Mouse (Mus musculus) embryonic facial prominence, embryonic 13.5 days (tissue): Measurements from ENCODE around the gene Myh9. TPM values are rescaled to one million over a fixed set of nuclear protein-coding genes. Genes with fewer than 3 reads are reported as not detected.
A peak's percentile ranks its signal among the peaks of the same experiment; 100 is the strongest.

Source experiments
- ATAC-seq: fragments of 200-750 bp; cut with Nextera tagmentation; 2 replicates; pipeline ENCODE4 v1.8.0; 2017; ENCODE audit warnings: low read depth; ENCODE audit not compliant: insufficient number of reproducible peaks, insufficient read depth, low FRiP score, low TSS enrichment
- H3K27ac ChIP-seq: fragments of 300-500 bp; sonication (generic); 2 replicates; pipeline ENCODE4 v1.5.1; 2015; ENCODE audit warnings: moderate library complexity, mild to moderate bottlenecking, inconsistent platforms
- H3K27me3 ChIP-seq: fragments of 300-500 bp; sonication (generic); 2 replicates; pipeline ENCODE4 v1.6.1; 2015; ENCODE audit warnings: mild to moderate bottlenecking, inconsistent platforms
- H3K36me3 ChIP-seq: fragments of 300-500 bp; sonication (generic); 2 replicates; pipeline ENCODE4 v1.6.1; 2015; ENCODE audit warnings: mild to moderate bottlenecking, inconsistent platforms
- H3K4me1 ChIP-seq: fragments of 300-500 bp; sonication (generic); 2 replicates; pipeline ENCODE4 v1.6.1; 2015; ENCODE audit warnings: inconsistent platforms
- H3K4me2 ChIP-seq: fragments of 300-500 bp; sonication (generic); 2 replicates; pipeline ENCODE4 v1.6.1; 2015; ENCODE audit warnings: moderate library complexity, mild to moderate bottlenecking, inconsistent platforms
- H3K4me3 ChIP-seq: fragments of 300-500 bp; sonication (generic); 2 replicates; pipeline ENCODE4 v1.5.1; 2015; ENCODE audit warnings: mild to moderate bottlenecking, inconsistent platforms
- H3K9ac ChIP-seq: fragments of 300-500 bp; sonication (generic); 2 replicates; pipeline ENCODE4 v1.6.1; 2015; ENCODE audit warnings: mild to moderate bottlenecking, inconsistent platforms
- H3K9me3 ChIP-seq: fragments of 300-500 bp; sonication (generic); 2 replicates; pipeline ENCODE4 v1.6.1; 2016; ENCODE audit warnings: inconsistent platforms
- WGBS: fragments of 180-500 bp; shearing (Covaris S2); methylation state at CpG from one replicate; pipeline ENCODE4 v1.1.7; 2015; ENCODE audit warnings: mixed read lengths; 5-methylcytosine and 5-hydroxymethylcytosine counted together
- polyA plus RNA-seq: library from polyadenylated mRNA; unstranded; fragments of >200 nt; fragmentation: Nextera tagmentation; extraction: Ambion mirVana; gene quantifications from 2 replicates; pipeline ENCODE4 v1.2.1, GENCODE M21; 2015

Gene Myh9
- polyA plus RNA-seq, 1 experiment from 2014 or later = 36.2 TPM

GRCm38 (mm10) chr15:77831754-77832457 is 10.1 kb downstream of the Myh9 start:
- Histone ChIP-seq H3K27me3 (no peaks in the 10 kb centered on the region), H3K4me1 (peaks cover 47% of the 10 kb centered on the region), H3K4me3 (no peak overlapping the region), H3K4me2 (no peak overlapping the region; the same call in 1 of the 2 replicates), H3K36me3 (no peaks in the 10 kb centered on the region), H3K27ac (peak overlapping the region; percentile 52), H3K9me3 (no peaks in the 10 kb centered on the region), H3K9ac (no peak overlapping the region)
- no peak for ATAC-seq
- 80% methylated on average over 8 of the region's 8 CpGs for WGBS

GRCm38 (mm10) chr15:77831138-77831579 is 10.8 kb downstream of the Myh9 start:
- Histone ChIP-seq H3K9ac (no peak overlapping the region), H3K4me3 (no peak overlapping the region), H3K27me3 (no peaks in the 10 kb centered on the region), H3K4me1 (peaks cover 42% of the 10 kb centered on the region), H3K27ac (peak overlapping the region; percentile 52), H3K9me3 (no peaks in the 10 kb centered on the region), H3K4me2 (no peak overlapping the region; the same call in 1 of the 2 replicates), H3K36me3 (no peaks in the 10 kb centered on the region)
- peak; percentile 62; the same call in 1 of the 2 replicates for ATAC-seq
- WGBS = 75% methylated on average over 2 of the region's 2 CpGs

- Histone ChIP-seq H3K9me3 (no peaks in the 10 kb centered on the region), H3K27me3 (no peaks in the 10 kb centered on the region), H3K27ac (peak overlapping the region; percentile 52), H3K36me3 (no peaks in the 10 kb centered on the region), H3K4me2 (no peak overlapping the region), H3K4me1 (peaks cover 36% of the 10 kb centered on the region), H3K4me3 (no peak overlapping the region), H3K9ac (no peak overlapping the region)
- WGBS = 81% methylated on average over 5 of the region's 5 CpGs
- 0 out of 2 replicates have a peak, but pooled peaks have one; percentile 38 for ATAC-seq
Observed at GRCm38 (mm10) chr15:77830481-77831137, 11.4 kb downstream of the Myh9 start.

GRCm38 (mm10) chr15:77829542-77829941 is 12.4 kb downstream of the Myh9 start:
- Histone ChIP-seq H3K27ac (0 out of 2 replicates have a peak overlapping the region, but pooled peaks have one; percentile 52), H3K4me2 (no peak overlapping the region), H3K36me3 (no peaks in the 10 kb centered on the region), H3K9me3 (no peaks in the 10 kb centered on the region), H3K9ac (no peak overlapping the region), H3K27me3 (no peaks in the 10 kb centered on the region), H3K4me3 (no peak overlapping the region), H3K4me1 (peaks cover 26% of the 10 kb centered on the region)
- no peak for ATAC-seq
- 78% methylated on average over 2 of the region's 2 CpGs for WGBS

GRCm38 (mm10) chr15:77828910-77829309 is 13.1 kb downstream of the Myh9 start:
- Histone ChIP-seq H3K9me3 (no peaks in the 10 kb centered on the region), H3K27ac (no peak overlapping the region), H3K4me1 (peaks cover 31% of the 10 kb centered on the region), H3K27me3 (no peaks in the 10 kb centered on the region), H3K4me3 (no peak overlapping the region), H3K36me3 (no peaks in the 10 kb centered on the region), H3K4me2 (no peak overlapping the region), H3K9ac (no peak overlapping the region)
- WGBS = 90% methylated on average over 6 of the region's 6 CpGs
- no peak for ATAC-seq

GRCm38 (mm10) chr15:77828242-77828641 is 13.7 kb downstream of the Myh9 start:
- peak overlapping the region; percentile 73 for H3K27ac ChIP-seq
- WGBS = 92% methylated on average over 12 of the region's 12 CpGs
- H3K4me2 ChIP-seq = no peak overlapping the region; the same call in 1 of the 2 replicates
- ATAC-seq = no peak
- no peak overlapping the region for H3K9ac ChIP-seq
- H3K4me1 ChIP-seq = peaks cover 38% of the 10 kb centered on the region
- no peak overlapping the region for H3K4me3 ChIP-seq
- H3K9me3 ChIP-seq = no peaks in the 10 kb centered on the region
- H3K36me3 ChIP-seq = no peaks in the 10 kb centered on the region
- no peaks in the 10 kb centered on the region for H3K27me3 ChIP-seq

- no peak for ATAC-seq
- Histone ChIP-seq H3K9ac (no peak overlapping the region), H3K27ac (peak overlapping the region; percentile 73), H3K4me2 (no peak overlapping the region; the same call in 1 of the 2 replicates), H3K4me1 (peaks cover 42% of the 10 kb centered on the region), H3K4me3 (no peak overlapping the region), H3K27me3 (no peaks in the 10 kb centered on the region), H3K9me3 (no peaks in the 10 kb centered on the region), H3K36me3 (no peaks in the 10 kb centered on the region)
- 21% methylated on average over 6 of the region's 6 CpGs for WGBS
Observed at GRCm38 (mm10) chr15:77827794-77828193, 14.2 kb downstream of the Myh9 start.

- H3K27ac ChIP-seq = peak overlapping the region; percentile 73
- ATAC-seq = no peak; the same call in 1 of the 2 replicates
- H3K4me3 ChIP-seq = no peak overlapping the region
- no peaks in the 10 kb centered on the region for H3K36me3 ChIP-seq
- H3K4me1 ChIP-seq = peaks cover 46% of the 10 kb centered on the region
- H3K27me3 ChIP-seq = no peaks in the 10 kb centered on the region
- no peaks in the 10 kb centered on the region for H3K9me3 ChIP-seq
- no peak overlapping the region for H3K4me2 ChIP-seq
- H3K9ac ChIP-seq = no peak overlapping the region
- WGBS = 15% methylated on average over 7 of the region's 7 CpGs
Observed at GRCm38 (mm10) chr15:77827379-77827778, 14.6 kb downstream of the Myh9 start.

GRCm38 (mm10) chr15:77825382-77825781 is 16.6 kb downstream of the Myh9 start:
- WGBS = 96% methylated on average over 1 of the region's 1 CpGs
- ATAC-seq = no peak
- no peak overlapping the region for H3K27ac ChIP-seq
- H3K9me3 ChIP-seq = no peaks in the 10 kb centered on the region
- no peak overlapping the region for H3K9ac ChIP-seq
- no peak overlapping the region for H3K4me2 ChIP-seq
- H3K4me3 ChIP-seq = no peak overlapping the region
- H3K27me3 ChIP-seq = no peaks in the 10 kb centered on the region
- peaks cover 58% of the 10 kb centered on the region for H3K4me1 ChIP-seq
- H3K36me3 ChIP-seq = no peaks in the 10 kb centered on the region

- Histone ChIP-seq H3K9me3 (no peaks in the 10 kb centered on the region), H3K27me3 (no peaks in the 10 kb centered on the region), H3K36me3 (no peaks in the 10 kb centered on the region), H3K4me1 (peaks cover 68% of the 10 kb centered on the region), H3K4me3 (no peak overlapping the region), H3K27ac (no peak overlapping the region), H3K9ac (no peak overlapping the region), H3K4me2 (no peak overlapping the region)
- 100% methylated on average over 1 of the region's 1 CpGs for WGBS
- no peak for ATAC-seq
Observed at GRCm38 (mm10) chr15:77824321-77824720, 17.7 kb downstream of the Myh9 start.

GRCm38 (mm10) chr15:77823634-77824033 is 18.3 kb downstream of the Myh9 start:
- Histone ChIP-seq H3K27me3 (no peaks in the 10 kb centered on the region), H3K27ac (peak overlapping the region; percentile 39), H3K4me3 (no peak overlapping the region), H3K4me1 (peaks cover 74% of the 10 kb centered on the region), H3K9me3 (no peaks in the 10 kb centered on the region), H3K4me2 (no peak overlapping the region), H3K9ac (no peak overlapping the region), H3K36me3 (no peaks in the 10 kb centered on the region)
- no peak for ATAC-seq
- 52% methylated on average over 3 of the region's 3 CpGs for WGBS

- H3K9me3 ChIP-seq = no peaks in the 10 kb centered on the region
- no peaks in the 10 kb centered on the region for H3K36me3 ChIP-seq
- ATAC-seq = no peak
- H3K4me2 ChIP-seq = no peak overlapping the region
- H3K9ac ChIP-seq = no peak overlapping the region
- H3K27ac ChIP-seq = peak overlapping the region; percentile 39; the same call in 1 of the 2 replicates
- 67% methylated on average over 6 of the region's 6 CpGs for WGBS
- peaks cover 76% of the 10 kb centered on the region for H3K4me1 ChIP-seq
- H3K4me3 ChIP-seq = no peak overlapping the region
- H3K27me3 ChIP-seq = no peaks in the 10 kb centered on the region
Observed at GRCm38 (mm10) chr15:77823196-77823595, 18.8 kb downstream of the Myh9 start.
